Mouse (Mus musculus) activated CD4-positive, CD25-positive, alpha-beta regulatory T cell, adult 4 months (primary cell): ENCODE measurements around the gene Tmem254a. TPM values are rescaled to one million over a fixed set of nuclear protein-coding genes. Genes with fewer than 3 reads are reported as not detected.
"Not testable (repeated sequence)": the region's sequence is repeated elsewhere in the genome, so short reads cannot be mapped to it uniquely, and the experiment has no call there.

Source experiments
- ATAC-seq: one replicate; pipeline ENCODE4 v1.8.0; 2017
- polyA plus RNA-seq, 2 experiments: library from polyadenylated mRNA; unstranded; fragments of 100-300 nt; shearing (Covaris generic); gene quantifications; one replicate each; pipeline ENCODE4 v1.2.1; 2017

Tmem254a gene
- polyA plus RNA-seq, result 1 to 10 TPM; 2.9 to 3.0 TPM

GRCm38 (mm10) chr14:25927562-25927881 lies at the start of gene Tmem254a:
Gene Tmem254a, minus strand, starts transcription at chr14:25927672.
- peak; percentile 81 for ATAC-seq

GRCm38 (mm10) chr14:25957861-25958260 lies 30.4 kb upstream of the Tmem254a start:
- not testable (repeated sequence) for ATAC-seq

GRCm38 (mm10) chr14:25938004-25938403 lies 10.5 kb upstream of the Tmem254a start, which contains the start of gene Cphx1:
Gene Cphx1, plus strand, starts transcription at chr14:25938304.
- ATAC-seq, result not testable (repeated sequence)

- ATAC-seq, result not testable (repeated sequence)
Observed at GRCm38 (mm10) chr14:25936867-25937630, 9.6 kb upstream of the Tmem254a start.

- peak; percentile 52 for ATAC-seq
Observed at GRCm38 (mm10) chr14:25926814-25927561, 484 bp downstream of the Tmem254a start.

GRCm38 (mm10) chr14:25918427-25919170 lies 8.9 kb downstream of the Tmem254a start:
- not testable (repeated sequence) for ATAC-seq

GRCm38 (mm10) chr14:25908976-25909375 lies 18.5 kb downstream of the Tmem254a start:
- not testable (repeated sequence) for ATAC-seq

- ATAC-seq, result not testable (repeated sequence)
Observed at GRCm38 (mm10) chr14:25907272-25907671, 20.2 kb downstream of the Tmem254a start.

GRCm38 (mm10) chr14:25905243-25905642 lies 22.2 kb downstream of the Tmem254a start:
- not testable (repeated sequence) for ATAC-seq

- not testable (repeated sequence) for ATAC-seq
Observed at GRCm38 (mm10) chr14:25903000-25903399, 24.5 kb downstream of the Tmem254a start, which contains the start of gene Plac9a. Gene Plac9a, minus strand, starts transcription at chr14:25903100.

GRCm38 (mm10) chr14:25895686-25896085 lies 31.8 kb downstream of the Tmem254a start:
- not testable (repeated sequence) for ATAC-seq

GRCm38 (mm10) chr14:25894566-25894965 lies 32.9 kb downstream of the Tmem254a start:
- ATAC-seq, result not testable (repeated sequence)

GRCm38 (mm10) chr14:25885886-25886285 lies 41.6 kb downstream of the Tmem254a start:
- ATAC-seq, result not testable (repeated sequence)

- ATAC-seq, result not testable (repeated sequence)
Observed at GRCm38 (mm10) chr14:25881769-25882168, 45.7 kb downstream of the Tmem254a start.

- ATAC-seq, result not testable (repeated sequence)
Observed at GRCm38 (mm10) chr14:25876640-25877039, 50.8 kb downstream of the Tmem254a start.

Other genes starting within 250 kb of the Tmem254a start
- gene Ppif, start 233.5 kb downstream of the Tmem254a start, polyA plus RNA-seq, result 10 to 100 TPM; 23.8 to 28.5 TPM
- under 1 TPM; 0.37 to 0.54 TPM for gene Zcchc24, start 158.6 kb downstream of the Tmem254a start, polyA plus RNA-seq
- 10 to 100 TPM; 60.6 to 78.5 TPM for gene Anxa11, start 85.5 kb downstream of the Tmem254a start, polyA plus RNA-seq
- gene Plac9a, start 24.6 kb downstream of the Tmem254a start, polyA plus RNA-seq, result not detected
- not detected for gene Cphx1, start 10.6 kb upstream of the Tmem254a start, polyA plus RNA-seq
- not detected for gene Duxbl1, start 50.9 kb upstream of the Tmem254a start, polyA plus RNA-seq
- gene Gm9780, start 115.0 kb upstream of the Tmem254a start, polyA plus RNA-seq, result not detected
- gene Tmem254c, start 139.7 kb upstream of the Tmem254a start, polyA plus RNA-seq, result 10 to 100 TPM; 59.9 to 60.0 TPM
- gene Cphx2, start 153.8 kb upstream of the Tmem254a start, polyA plus RNA-seq, result not detected
- gene Cphx3, start 154.6 kb upstream of the Tmem254a start, polyA plus RNA-seq, result not detected
- not detected for gene Duxbl2, start 190.7 kb upstream of the Tmem254a start, polyA plus RNA-seq